Mouse (Mus musculus): Measurements from ENCODE around the gene Dlg1.
A peak's percentile ranks its signal among the peaks of the same experiment; 100 is the strongest.

The Dlg1 gene

GRCm38 (mm10) chr16:31866911-31867310 lies 203.7 kb downstream of the Dlg1 start:
- no peak for DNase-seq

GRCm38 (mm10) chr16:31867736-31868135 lies 204.5 kb downstream of the Dlg1 start:
- no peak for DNase-seq

- DNase-seq, result no peak
Observed at GRCm38 (mm10) chr16:31873721-31874120, 210.5 kb downstream of the Dlg1 start.

DNA sequence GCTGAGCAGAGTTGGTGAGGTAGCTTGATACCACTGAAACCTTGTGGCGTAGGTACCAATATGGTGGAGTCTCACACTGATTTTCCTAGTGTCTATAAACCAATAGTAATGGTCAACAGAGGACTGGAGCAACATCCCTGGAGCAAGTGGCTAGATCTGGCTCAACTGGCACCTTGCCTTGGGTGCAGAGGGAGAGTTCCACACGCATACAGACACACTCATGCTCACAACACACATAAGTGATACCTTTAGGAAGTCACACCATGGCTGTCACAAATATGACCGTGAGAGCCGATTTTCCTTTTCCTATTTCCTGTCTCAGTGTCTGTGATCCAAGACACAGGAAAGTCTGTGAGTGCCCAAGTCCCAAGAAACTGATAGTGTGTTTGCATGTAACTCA lies 212.1 kb downstream of the Dlg1 start:
- no peak for DNase-seq

GRCm38 (mm10) chr16:31876386-31876785 lies 213.1 kb downstream of the Dlg1 start:
- DNase-seq, result no peak

GRCm38 (mm10) chr16:31878052-31878451 lies 214.8 kb downstream of the Dlg1 start:
- no peak for DNase-seq

DNA sequence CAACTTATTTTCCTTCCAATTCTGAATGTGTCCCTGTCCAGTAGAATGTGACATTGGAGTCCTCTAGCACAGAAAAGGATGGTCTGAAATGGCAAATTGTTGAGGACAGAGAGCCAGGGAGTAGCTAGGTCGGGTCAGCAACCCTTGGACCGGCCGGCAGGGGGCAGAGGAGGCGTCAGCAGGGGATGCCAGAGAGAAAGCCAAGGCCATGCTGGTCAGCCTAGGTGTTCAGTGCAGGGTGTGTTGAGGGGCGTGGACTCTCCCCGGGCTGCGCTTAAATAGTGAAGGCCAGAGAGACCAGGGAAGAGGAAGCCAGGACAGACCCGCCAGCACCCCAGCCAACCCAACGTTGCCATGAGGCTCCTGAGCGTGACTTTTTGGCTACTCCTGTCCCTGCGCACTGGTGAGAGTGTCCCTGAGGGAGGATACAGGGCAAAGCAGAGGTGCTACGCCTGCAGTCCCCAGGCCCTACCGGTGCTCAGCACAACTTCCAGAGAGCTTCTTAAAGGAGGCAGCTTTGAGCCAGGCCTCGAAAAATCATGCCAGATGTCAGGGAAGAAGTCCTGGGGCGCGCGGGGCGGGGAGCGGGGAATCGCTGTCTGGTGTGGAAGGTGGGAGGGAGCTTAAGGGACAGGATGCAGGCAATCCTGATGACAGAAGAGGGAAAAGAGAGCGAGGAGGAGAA lies 215.5 kb downstream of the Dlg1 start, which contains the start of gene Meltf:
Gene Meltf, plus strand, starts transcription at position 238 of the 685 bp plus-strand sequence.
- DNase-seq, result peak; percentile 81

DNA sequence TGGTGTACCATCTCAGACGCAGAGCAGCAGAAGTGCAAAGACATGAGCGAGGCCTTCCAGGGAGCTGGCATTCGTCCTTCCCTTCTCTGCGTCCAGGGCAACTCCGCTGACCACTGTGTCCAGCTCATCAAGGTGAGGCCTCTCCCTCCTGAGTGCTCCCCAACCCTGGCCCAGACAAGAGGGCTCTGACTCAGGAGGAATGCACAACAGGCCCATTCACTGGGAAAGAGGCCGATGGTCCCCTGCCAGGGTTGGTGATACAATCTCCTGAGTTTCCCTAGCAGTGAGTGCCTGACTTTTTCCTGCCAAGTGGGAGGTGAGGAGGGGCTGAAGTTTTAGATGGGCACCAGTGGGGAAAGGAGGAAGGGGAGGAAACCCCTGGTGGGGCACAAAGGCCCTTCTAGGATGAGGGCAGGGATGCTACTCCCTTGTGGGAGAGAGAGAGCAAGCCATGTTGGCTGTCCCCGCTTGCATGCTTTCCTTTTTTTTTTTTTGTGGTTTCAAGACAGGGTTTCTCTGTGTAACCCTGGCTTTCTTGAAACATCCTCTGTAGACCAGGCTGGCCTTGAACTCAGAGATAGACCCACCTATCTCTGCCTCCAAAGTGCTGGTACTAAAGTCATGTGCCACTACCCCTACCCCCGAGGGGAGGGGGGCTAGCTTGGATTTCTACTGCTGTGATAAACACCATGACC lies 217.1 kb downstream of the Dlg1 start:
- no peak for DNase-seq

DNA sequence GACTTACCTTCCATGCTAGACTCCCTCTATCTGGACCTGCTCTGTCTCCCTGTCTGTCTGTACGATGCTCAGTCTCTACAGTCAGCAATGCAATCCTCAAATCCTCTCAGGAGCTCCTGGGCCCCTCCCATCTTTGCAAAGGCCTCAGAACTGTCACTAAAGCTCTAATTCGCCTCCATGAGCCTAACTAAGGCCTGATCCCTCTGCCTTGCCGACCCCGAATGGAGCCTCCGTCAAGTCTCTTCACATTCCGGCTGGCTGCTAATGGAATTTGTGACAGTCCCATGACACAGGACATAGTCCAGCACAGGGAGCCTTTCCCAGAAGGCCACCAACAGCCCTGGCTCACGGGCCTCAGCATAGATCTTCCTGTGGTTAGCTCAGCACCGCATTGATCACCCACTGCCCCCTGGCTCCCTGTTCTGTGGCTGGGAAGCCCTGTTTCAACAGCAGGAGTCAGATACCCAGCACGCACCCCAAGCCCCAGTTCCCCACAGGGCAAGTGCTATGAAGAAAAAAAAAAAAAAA lies 219.2 kb downstream of the Dlg1 start:
- peak; percentile 13 for DNase-seq

GRCm38 (mm10) chr16:31883302-31883701 lies 220.1 kb downstream of the Dlg1 start:
- DNase-seq, result no peak

GRCm38 (mm10) chr16:31883902-31884301 lies 220.7 kb downstream of the Dlg1 start:
- DNase-seq, result no peak

DNA sequence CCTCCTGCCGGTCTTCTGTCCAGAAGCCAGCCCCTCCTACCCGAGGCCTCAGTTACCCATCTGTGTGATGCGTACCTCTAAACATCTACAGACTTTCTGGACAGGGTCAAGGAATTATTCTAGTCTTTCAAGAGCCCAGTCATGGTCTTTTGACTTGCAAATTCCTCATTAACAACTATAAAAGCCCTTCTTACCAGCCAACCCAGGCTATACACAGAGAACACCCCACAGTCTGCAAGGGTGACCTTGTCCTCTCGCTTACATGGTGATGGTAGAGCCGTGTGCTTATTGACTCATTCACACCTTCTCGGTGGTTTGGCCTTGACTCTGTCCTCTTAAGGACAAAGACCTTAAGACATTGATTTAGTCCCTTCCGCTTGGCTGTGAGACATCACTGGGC lies 227.7 kb downstream of the Dlg1 start:
- no peak for DNase-seq

GRCm38 (mm10) chr16:31893396-31894141 lies 230.3 kb downstream of the Dlg1 start:
- DNase-seq, result no peak

DNA sequence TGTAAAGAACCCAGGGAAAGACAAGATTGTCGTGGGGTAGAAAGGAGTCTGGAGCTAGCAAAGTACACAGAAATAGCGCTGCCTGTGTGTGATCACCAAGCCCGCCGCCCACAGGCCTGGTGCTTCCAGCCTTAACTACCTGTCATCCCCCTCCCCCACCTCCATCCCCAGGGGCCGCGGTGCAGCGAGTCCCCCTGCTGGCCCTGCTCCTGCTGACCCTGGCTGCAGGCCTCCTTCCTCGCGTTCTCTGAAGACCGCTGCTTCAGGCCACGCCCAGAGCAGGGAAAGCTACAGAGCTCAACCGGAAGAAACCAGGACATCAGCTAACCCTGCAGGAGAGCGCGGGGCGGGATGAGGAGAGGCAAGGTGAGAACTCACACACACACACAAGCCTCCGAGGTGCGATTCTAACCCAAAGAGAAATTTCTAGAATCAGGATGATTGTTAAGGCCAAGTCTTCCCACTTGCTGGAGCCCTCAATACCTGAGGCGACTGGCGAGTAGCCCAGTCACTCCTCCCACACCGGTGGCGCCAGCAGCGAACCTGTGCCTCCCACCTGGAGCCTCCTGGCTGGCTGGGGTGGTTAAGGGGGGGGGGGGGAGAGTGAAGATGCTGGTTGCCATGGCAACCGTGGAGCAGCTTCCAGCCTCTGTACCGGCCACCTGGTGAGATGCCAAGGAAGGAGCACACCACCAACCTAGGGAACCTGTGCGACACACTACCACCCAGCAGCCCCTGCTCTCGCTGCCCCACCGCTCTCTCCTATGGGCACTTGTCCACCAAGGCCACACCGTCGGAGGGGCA lies 233.9 kb downstream of the Dlg1 start:
- peak; percentile 17 for DNase-seq

DNA sequence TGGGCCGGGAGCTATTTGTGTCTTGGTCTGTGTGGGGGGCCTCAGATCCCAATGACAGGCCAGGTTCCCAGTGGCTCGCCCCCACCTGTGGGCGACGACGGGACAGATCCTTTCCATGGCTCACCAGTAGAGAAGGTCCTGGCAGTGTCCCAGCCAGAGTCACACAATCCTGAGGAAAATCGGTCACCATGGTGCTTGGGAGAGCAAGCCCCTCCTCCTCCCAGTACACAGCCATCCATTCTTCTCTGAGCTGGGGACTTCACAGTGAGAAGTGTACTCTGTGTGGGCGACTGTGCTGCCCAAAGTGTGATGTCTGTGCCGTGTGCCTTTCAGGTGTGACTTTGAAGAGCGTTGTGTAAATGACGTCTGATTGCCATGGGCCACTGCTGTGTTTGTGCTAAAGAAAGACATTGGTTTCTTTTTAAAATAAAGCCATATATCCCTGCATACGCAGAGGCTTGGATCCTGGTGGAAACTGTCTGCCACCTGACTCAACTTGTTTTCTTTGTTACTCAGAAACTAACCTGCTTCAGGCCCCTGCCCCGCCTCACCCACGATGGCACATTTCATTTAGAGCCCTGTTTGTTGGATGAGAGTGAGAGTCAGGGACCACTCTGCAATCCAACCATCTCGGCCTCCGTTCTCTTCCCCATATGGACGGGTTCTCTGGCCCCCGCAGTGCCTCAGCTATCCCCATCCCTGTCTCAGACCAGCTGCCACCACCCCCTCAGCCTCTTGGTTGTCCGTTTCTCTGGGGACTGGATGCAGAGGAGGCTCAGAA lies 235.5 kb downstream of the Dlg1 start:
- DNase-seq, result no peak

- DNase-seq, result no peak
Observed at GRCm38 (mm10) chr16:31901886-31902285, 238.6 kb downstream of the Dlg1 start.

DNA sequence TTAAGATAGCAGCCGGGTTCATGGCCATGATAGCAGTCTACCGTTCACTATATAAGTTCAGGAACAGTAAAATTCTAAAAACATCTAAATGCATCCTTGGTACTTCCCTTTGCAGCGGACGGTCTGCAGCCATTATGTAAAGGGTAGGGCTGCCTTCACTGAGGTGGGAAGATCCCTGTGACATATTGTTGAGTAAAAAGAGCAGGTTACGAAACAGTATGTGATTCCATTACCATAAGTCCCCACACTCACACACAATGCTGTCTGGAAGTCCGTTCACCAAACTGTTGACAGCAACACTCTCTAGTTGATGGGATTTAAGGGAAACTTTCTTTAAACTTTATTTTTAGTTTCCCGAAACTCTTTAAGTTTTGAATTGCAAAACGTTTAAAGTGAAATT lies 240.0 kb downstream of the Dlg1 start:
- DNase-seq, result no peak

DNA sequence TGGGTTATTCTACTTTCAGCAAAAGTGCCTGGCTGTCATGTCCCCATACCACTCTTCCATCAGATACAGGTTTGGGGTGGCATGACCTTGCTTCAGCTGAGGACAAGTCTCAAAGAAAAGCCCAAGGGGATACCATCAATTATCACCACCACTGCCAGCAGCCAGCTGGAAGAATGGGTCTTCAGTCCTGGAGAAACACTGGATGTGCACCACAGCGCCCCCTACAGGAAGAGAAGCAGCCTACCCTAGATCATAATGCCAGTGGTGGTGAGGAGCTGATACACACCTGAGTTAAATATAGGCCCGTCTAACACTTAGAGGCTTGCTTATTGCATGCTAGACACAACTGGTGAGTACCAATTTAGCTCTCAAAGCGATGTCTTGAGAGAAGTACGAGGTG lies 242.1 kb downstream of the Dlg1 start:
- DNase-seq, result no peak

DNA sequence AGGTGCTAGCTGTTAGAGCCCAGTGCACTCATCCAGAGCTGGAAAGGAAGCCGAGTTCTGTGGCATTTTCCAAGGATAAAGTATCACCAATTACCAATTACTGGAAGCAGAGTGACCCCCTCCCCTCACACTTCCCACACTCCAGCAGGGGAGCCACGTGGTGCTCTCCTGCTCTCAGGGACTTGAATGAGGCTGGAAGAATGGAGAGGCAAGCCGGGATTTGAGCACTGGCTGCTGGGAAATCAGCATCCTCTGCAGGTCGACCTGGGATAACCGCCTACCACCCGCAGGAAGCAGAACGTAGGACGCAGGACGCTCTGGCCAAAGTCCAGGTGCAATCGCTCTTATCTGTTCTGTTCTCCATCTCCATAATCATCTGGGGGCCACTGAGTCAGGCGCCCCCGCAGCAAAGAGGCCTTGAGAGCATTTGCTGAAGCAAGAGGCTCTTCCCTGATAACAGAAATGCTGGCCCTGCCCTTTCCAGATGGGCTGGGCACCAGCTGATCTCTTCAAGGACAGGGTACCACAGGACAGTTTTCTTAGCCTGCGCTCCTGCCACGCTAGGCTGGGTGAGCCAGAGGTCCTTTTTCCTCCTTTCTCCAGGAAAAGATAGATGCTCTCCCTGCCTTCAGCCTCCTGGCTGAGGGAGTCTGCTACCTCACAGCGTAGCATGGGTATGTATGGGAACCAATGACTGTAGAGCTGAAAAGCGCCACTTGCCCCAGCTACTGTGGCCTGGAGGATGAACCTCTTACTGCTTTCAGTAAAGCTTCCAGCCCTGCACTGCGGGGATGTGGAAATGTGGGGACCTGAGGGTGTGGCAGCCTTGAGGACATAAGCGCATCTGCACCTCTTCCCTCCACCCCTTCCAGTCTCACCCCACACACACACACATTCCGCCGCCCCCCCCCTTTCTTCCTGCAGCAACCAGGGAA lies 242.9 kb downstream of the Dlg1 start:
- no peak for DNase-seq

DNA sequence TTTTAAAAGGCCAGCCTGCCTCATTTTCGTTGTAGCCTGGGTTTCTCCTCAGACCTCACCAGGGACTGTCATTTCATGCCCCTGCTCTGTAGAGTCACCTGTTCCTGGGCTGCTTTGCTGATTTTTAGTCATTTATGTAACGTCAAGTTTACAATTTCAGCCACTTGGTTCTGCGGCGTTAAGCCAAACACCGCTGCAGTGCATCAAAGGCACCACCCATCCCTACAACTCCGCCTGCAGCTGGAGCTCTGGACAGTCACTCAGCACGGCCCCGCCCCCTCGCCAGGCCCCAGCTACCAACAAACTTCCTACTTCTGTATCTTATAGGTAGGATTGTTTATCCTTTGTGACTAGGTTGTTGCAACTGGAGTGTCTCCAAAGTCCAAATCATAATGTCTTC lies 243.7 kb downstream of the Dlg1 start:
- DNase-seq, result no peak

- DNase-seq, result no peak
Observed at GRCm38 (mm10) chr16:31908959-31909358, 245.7 kb downstream of the Dlg1 start.

All from kidney, adult 18-20 months (tissue).